Comparison of ENCODE assay signal across 10 mouse cellular contexts in the genomic region with DNA sequence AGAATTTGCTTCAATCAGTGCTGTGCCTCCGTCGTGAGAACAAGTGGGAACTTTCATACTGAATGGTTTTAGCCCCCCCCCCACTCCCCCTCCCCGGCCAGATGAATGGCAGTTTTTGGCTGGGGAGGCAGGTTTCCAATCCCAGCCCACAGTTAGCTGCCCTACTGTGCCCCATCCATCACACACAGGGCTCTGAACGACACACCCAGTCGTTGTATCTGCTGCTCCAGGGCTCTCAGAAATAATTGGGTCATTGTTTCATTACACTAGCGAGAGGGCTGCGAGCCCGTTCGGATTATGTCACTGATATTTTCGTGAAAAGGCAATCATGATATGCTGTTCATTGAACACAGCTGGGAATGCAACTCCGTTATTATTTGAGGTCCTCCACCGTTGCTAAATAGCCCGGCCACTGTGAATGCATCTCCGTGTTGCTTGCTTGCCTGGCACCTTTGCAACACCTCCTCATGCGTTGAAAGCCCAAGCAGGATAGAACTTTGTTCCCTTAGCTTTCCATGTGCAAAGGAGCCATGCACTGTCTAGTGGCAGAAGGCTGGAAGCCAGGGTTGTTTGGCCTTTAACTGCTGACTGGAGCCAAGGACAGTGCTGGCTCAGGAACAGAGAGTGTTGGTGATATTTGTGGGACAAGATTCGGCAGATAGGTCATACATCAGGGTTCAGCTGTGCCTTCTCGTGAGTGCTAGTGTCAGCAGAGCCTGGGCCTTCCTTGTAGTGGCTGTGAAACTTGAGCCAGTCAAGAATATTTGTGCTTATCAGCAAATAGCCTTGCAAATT. TPM values are rescaled to one million over a fixed set of nuclear protein-coding genes. Genes with fewer than 3 reads are reported as not detected.
DNase-seq lines count a peak whose midpoint lies in the region; ATAC-seq lines count a peak whose summit lies in the region.
"Had no signal": no experiment of that assay in that cellular context is flagged by ENCODE, and none has a peak within 500 bp of the region (broad histone marks: within the 10 kb centered on the region; RNA-seq: fewer than 3 reads in every experiment).

No protein-coding gene starts in this region.

- H3K4me1 ChIP-seq in heart, embryonic 10.5 days, result no peaks in the 10 kb centered on the region
- peaks cover 9% of the 10 kb centered on the region for H3K4me1 ChIP-seq in forebrain, embryonic 16.5 days (replicated peaks; ENCODE audit: control insufficient read depth, insufficient read depth, low read length)
- peaks cover 12% of the 10 kb centered on the region; the same call in 1 of the 2 replicates for H3K4me1 ChIP-seq in stomach, embryonic 16.5 days (ENCODE audit: control insufficient read depth, insufficient read depth, low read length)

- no peaks in the 10 kb centered on the region for H3K9me3 ChIP-seq in heart, embryonic 10.5 days
- no peaks in the 10 kb centered on the region for H3K9me3 ChIP-seq in forebrain, embryonic 16.5 days (ENCODE audit: control insufficient read depth, low read length)
- H3K9me3 ChIP-seq in stomach, embryonic 16.5 days (replicated peaks; ENCODE audit: control insufficient read depth, low read length), result no peaks in the 10 kb centered on the region

- WGBS in heart, embryonic 10.5 days, result 63% methylated on average over 17 of the region's 17 CpGs
- 30% methylated on average over 17 of the region's 17 CpGs for WGBS in forebrain, embryonic 16.5 days
- WGBS in stomach, embryonic 16.5 days, result 42% methylated on average over 17 of the region's 17 CpGs

- no peak overlapping the region for H3K9ac ChIP-seq in forebrain, embryonic 16.5 days (replicated peaks; ENCODE audit: low read depth, low read length)
- H3K9ac ChIP-seq in stomach, embryonic 16.5 days (ENCODE audit: low read length), result no peak overlapping the region

- peak; percentile 66 for ATAC-seq in forebrain, embryonic 16.5 days
- 0 out of 2 replicates have a peak, but pooled peaks have one; percentile 9 for ATAC-seq in stomach, embryonic 16.5 days (ENCODE audit: insufficient read depth, low FRiP score)
- ATAC-seq: inflammation-experienced regulatory T-cells, adult 6 months had no signal

- H3K4me3 ChIP-seq in heart, embryonic 10.5 days, result no peak overlapping the region
- H3K4me3 ChIP-seq in forebrain, embryonic 16.5 days (replicated peaks; ENCODE audit: low read length), result no peak overlapping the region
- H3K4me3 ChIP-seq in stomach, embryonic 16.5 days (replicated peaks; ENCODE audit: low read length), result no peak overlapping the region

- H3K4me2 ChIP-seq in forebrain, embryonic 16.5 days (ENCODE audit: low read length), result no peak overlapping the region
- no peak overlapping the region for H3K4me2 ChIP-seq in stomach, embryonic 16.5 days (ENCODE audit: low read depth, low read length)

- DNase-seq in heart, adult 18-20 months, result peak; percentile 42 to 52
- DNase-seq in heart, embryonic 10.5 days (ENCODE audit: low spot score), result no peak
- DNase-seq in ovary, adult 18-20 months (ENCODE audit: low spot score), result peak; percentile 42
- no peak for DNase-seq in ovary, postnatal 14 days (ENCODE audit: low spot score)
- DNase-seq in frontal cortex, postnatal 36 days (ENCODE audit: low spot score in 2 of 2), result no peak
- no peak for DNase-seq in right cerebral cortex, postnatal 25 days
- DNase-seq: liver had no signal

- H3K27me3 ChIP-seq in heart, embryonic 10.5 days (ENCODE audit: insufficient read depth, poor library complexity, severe bottlenecking), result peaks cover 24% of the 10 kb centered on the region; the same call in 1 of the 2 replicates
- no peaks in the 10 kb centered on the region for H3K27me3 ChIP-seq in forebrain, embryonic 16.5 days (replicated peaks; ENCODE audit: control insufficient read depth, insufficient read depth, low read length)
- H3K27me3 ChIP-seq in stomach, embryonic 16.5 days (ENCODE audit: control insufficient read depth, insufficient read depth, low read length), result no peaks in the 10 kb centered on the region; the same call in 1 of the 2 replicates

- H3K36me3 ChIP-seq in heart, embryonic 10.5 days, result no peaks in the 10 kb centered on the region
- no peaks in the 10 kb centered on the region for H3K36me3 ChIP-seq in forebrain, embryonic 16.5 days (ENCODE audit: control insufficient read depth, insufficient read depth)
- H3K36me3 ChIP-seq in stomach, embryonic 16.5 days (ENCODE audit: control insufficient read depth, insufficient read depth, low read length), result no peaks in the 10 kb centered on the region

- no peak overlapping the region for H3K27ac ChIP-seq in heart, embryonic 10.5 days
- no peak overlapping the region for H3K27ac ChIP-seq in forebrain, embryonic 16.5 days (ENCODE audit: low read length)
- H3K27ac ChIP-seq in stomach, embryonic 16.5 days (ENCODE audit: low read length), result peak overlapping the region; percentile 30; the same call in 1 of the 2 replicates

RNA-seq across cellular contexts. Expression of gene Rtl9, which starts 32.9 kb away (rescaled TPM):
- total RNA-seq in heart, adult 18-20 months (2021), result under 1 TPM; 0.05 to 0.26 TPM
- polyA plus RNA-seq in heart, embryonic 10.5 days (2016; fragmentation: Nextera tagmentation; extraction: Ambion mirVana), result 0.07 and 0.16 TPM in 2 replicates
- 0.43 and 0.60 TPM in 2 replicates for polyA plus RNA-seq in forebrain, embryonic 16.5 days (2015; fragmentation: Nextera tagmentation; extraction: Ambion mirVana)
- polyA plus RNA-seq in stomach, embryonic 16.5 days (2015; fragmentation: Nextera tagmentation; extraction: Ambion mirVana), result 1.0 and 1.1 TPM in 2 replicates
- polyA plus RNA-seq: inflammation-experienced regulatory T-cells, adult 6 months had no signal

Comparison
In these comparisons a context has a peak if more than half of its experiments do, and no peak if none do; other contexts are left out.
1. DNase-seq: peak in heart, adult 18-20 months (2 of 2) and ovary, adult 18-20 months (single experiment); none in heart, embryonic 10.5 days (single experiment), ovary, postnatal 14 days (single experiment), frontal cortex, postnatal 36 days (0 of 2) and right cerebral cortex, postnatal 25 days (single experiment).